Mouse (Mus musculus) ES-Bruce4 (cell line): ENCODE measurements at regions not wholly inside any gene's neighbourhood (a gene's known extent, or its start where the extent isn't known, plus 50 kb on each side); places are given as distances from the start of the nearest gene placed in this dataset.

ENCODE experiments used
- CTCF ChIP-seq: IDR thresholded peaks from one replicate; pipeline ENCODE4 v1.8.1; 2011; ENCODE audit warnings: low read depth, low read length
- POLR2A ChIP-seq: IDR thresholded peaks from one replicate; pipeline ENCODE4 v1.8.1; 2011; ENCODE audit warnings: low read length; ENCODE audit not compliant: insufficient read depth

- TF ChIP-seq CTCF (no peak), POLR2A (no peak)
Observed at GRCm38 (mm10) chr13:75623229-75623628, 83.3 kb upstream of the Ell2 start.
